Mouse (Mus musculus): ENCODE measurements around the gene Knstrn.

Gene Knstrn

DNA sequence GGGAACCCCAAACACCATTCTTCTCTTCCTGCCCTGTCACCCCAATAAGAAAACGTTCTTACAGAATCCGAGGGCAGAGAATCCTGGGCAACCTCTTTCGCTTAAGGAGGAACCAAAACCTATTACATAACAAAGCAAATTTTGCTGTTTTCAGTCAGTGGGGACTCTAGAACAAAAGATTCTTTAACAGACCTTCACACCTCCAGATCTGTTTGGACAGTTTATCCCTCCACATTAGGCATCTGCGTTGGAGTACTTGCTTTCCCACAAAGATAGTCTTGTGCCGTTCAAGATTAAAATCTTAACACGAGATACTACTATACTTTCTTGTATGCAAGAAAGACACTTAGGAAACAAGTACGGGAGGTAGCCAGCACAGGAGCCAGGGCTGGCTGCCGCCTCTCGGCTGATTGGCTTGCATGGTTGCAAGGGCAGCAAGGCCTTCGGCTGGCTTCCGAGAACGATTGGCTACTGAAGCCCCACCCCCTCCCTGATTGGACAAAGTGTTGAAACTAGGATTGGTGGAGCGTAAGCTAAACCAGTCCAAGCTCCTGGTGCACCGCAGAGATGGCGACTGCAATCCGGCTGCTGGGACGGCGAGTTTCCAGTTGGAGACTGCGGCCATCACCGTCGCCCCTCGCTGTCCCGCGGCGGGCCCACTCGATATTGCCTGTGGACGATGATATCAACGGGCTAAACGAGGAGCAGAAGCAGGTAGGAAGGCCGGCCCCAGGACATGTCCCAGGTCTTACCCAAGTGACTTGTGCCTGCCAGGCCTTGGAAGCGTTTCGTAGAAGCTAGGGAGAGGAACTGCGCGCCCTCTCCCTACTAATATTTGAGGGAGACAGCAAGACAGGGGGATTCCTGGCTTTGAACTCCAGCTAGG, 47.9 kb downstream of the Knstrn start, which contains the start of gene Ivd:
Gene Ivd (plus strand): TSS at position 501 of the 886 bp plus-strand sequence.
- DNase-seq (ENCODE audit: extremely low spot score), result peak; percentile 91

GRCm38 (mm10) chr2:118862340-118862675, 48.5 kb downstream of the Knstrn start:
- DNase-seq (ENCODE audit: extremely low spot score), result no peak

DNA sequence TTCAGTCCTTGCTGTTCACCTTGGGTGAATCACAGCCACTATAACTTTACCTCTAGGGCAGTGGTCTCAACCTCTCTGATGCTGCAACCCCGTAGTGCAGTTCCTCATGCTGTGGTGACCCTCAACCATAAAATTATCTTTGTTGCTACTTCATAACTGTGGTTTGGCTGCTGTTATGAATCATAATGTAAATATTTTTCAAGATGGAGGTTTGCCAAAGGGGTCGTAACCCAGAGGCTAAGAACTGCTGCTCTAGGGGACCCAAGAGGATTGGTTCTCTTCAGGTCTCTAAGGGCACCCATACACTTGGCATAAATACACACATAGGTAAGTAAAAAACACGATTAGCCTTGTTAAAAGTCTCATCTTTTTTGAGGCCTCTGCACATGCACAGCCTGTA, 56.8 kb downstream of the Knstrn start:
- no peak for DNase-seq (ENCODE audit: extremely low spot score)

DNA sequence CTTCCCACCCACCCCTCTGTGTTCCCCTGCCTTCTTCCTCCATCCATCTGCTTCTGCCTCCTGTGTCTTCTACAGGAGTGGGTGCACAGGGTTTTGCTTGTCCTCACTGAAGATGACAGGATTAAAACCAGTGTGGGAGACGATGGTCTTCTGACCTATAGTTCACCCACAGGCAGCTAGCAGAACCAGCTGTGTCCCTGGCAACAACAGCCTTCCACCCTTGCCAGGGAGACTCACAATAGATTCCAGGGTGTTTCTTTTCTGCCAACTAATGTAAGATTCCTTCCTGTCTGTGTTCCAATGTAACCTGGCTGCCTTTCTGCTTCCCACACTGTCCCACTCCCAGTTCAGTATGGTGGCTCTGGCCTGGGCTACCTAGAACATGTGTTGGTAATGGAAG, 57.2 kb downstream of the Knstrn start:
- no peak for DNase-seq (ENCODE audit: extremely low spot score)

- no peak for DNase-seq (ENCODE audit: extremely low spot score)
Observed at GRCm38 (mm10) chr2:118873018-118873417, 59.2 kb downstream of the Knstrn start.

GRCm38 (mm10) chr2:118873890-118874430, 60.2 kb downstream of the Knstrn start:
- no peak for DNase-seq (ENCODE audit: extremely low spot score)

GRCm38 (mm10) chr2:118875316-118875715, 61.5 kb downstream of the Knstrn start:
- no peak for DNase-seq (ENCODE audit: extremely low spot score)

- DNase-seq (ENCODE audit: extremely low spot score), result no peak
Observed at GRCm38 (mm10) chr2:118876453-118876852, 62.6 kb downstream of the Knstrn start.

DNA sequence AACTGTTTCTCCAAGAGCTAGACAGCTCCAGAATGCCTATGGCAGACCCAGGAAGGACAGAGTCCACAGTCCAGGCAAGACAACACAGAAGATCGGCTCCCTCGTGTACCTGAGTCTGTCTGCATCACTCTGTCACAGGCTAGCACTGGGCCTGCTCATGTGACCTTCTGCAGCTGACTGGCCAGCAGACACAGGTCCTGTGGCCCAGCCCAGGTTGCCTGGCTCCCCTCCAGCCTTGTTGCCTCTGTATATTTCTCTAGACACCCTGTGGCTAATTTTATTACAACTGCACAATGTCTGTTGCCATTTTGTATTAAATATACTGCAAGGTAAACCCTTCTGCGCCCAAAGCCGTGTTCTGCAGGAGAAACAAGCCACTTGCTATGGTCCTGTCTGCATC, 67.2 kb downstream of the Knstrn start:
- no peak for DNase-seq (ENCODE audit: extremely low spot score)

- no peak for DNase-seq (ENCODE audit: extremely low spot score)
Observed at GRCm38 (mm10) chr2:118881956-118882355, 68.2 kb downstream of the Knstrn start.

- DNase-seq (ENCODE audit: extremely low spot score), result peak; percentile 84
Observed at GRCm38 (mm10) chr2:118882840-118883679, 69.3 kb downstream of the Knstrn start.

GRCm38 (mm10) chr2:118887440-118887839, 73.6 kb downstream of the Knstrn start:
- no peak for DNase-seq (ENCODE audit: extremely low spot score)

DNA sequence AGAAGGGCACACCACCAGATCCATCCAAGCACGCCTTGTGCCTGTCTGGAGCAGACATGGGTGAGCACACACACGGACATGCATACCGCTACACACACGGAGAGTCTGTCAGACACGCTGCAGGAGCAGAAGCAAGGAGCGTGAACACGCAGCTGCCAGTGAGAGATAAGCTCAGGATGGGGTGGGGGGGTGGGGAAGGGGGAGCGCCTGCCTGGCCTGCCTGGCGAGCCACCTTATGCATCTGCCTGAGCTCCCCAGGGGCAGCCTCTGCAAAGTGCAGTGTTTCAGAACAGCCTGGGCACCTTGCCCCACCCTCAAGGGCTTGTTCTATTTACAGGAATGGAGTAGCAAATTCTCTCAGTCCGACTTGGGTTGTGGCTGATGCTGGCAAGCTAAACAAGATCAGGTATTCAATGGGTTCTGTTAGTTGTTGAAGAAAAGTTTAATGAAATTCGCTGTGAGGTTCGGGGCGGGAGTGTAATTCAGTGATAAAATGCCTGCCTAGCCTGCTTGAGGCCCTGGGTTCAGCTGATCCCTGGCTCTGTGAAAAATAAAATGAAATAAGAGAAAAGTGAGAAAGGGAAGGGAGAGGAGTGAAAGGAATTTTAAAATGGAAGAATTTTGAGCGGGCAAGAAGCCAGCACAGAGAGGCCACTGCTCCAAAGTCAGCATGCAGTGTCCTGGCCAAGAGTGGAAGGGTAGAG, 74.2 kb downstream of the Knstrn start:
- DNase-seq (ENCODE audit: extremely low spot score), result no peak

GRCm38 (mm10) chr2:118891173-118891572, 77.4 kb downstream of the Knstrn start:
- no peak for DNase-seq (ENCODE audit: extremely low spot score)

GRCm38 (mm10) chr2:118895990-118896913, 82.4 kb downstream of the Knstrn start:
- DNase-seq (ENCODE audit: extremely low spot score), result peak; percentile 48

GRCm38 (mm10) chr2:118896914-118897291, 83.1 kb downstream of the Knstrn start:
- DNase-seq (ENCODE audit: extremely low spot score), result no peak

- DNase-seq (ENCODE audit: extremely low spot score), result no peak
Observed at GRCm38 (mm10) chr2:118897392-118897791, 83.6 kb downstream of the Knstrn start.

- DNase-seq (ENCODE audit: extremely low spot score), result no peak
Observed at GRCm38 (mm10) chr2:118897808-118898207, 84.0 kb downstream of the Knstrn start.

DNA sequence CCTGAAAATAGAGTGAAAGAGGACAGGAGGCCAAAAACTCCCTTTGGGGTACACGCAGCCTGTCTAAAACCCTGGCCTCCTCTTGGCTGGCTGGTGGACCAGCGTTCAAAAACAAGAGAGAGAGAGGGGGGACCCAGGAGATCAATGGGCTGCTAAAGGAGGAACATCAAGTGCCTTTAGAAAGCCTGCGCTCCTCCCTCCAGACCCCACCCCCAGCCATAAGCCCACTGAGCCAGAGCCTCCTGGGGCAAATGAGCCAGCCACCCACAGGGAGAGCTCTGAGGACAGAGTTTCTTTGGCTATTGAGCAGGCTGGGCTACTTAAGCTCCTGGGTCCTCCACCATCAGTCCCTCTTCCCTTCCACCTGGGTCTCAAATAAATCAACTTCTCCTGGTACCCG, 85.0 kb downstream of the Knstrn start:
- no peak for DNase-seq (ENCODE audit: extremely low spot score)

- no peak for DNase-seq (ENCODE audit: extremely low spot score)
Observed at GRCm38 (mm10) chr2:118899306-118899705, 85.5 kb downstream of the Knstrn start.

Measured in embryo, embryonic 9.5 days (tissue).